Mouse (Mus musculus) MEL (cell line): ENCODE measurements around the gene Ift20. TPM values are rescaled to one million over a fixed set of nuclear protein-coding genes. Genes with fewer than 3 reads are reported as not detected.
A peak's percentile ranks its signal among the peaks of the same experiment; 100 is the strongest.

Source experiments
- DNase-seq: peaks from one replicate; pipeline ENCODE4 v3.0.0; 2011; ENCODE audit warnings: low read depth, low spot score
- H3K27ac ChIP-seq: 2 replicates; pipeline ENCODE4 v1.5.1; 2012; ENCODE audit warnings: low read depth, mild to moderate bottlenecking, control low read depth, low read length, moderate library complexity; ENCODE audit not compliant: control insufficient read depth
- H3K27me3 ChIP-seq, 2 experiments: fragments of 150-350 bp in 1 of 2; sonication (generic) in 1 of 2; 2 replicates each; pipeline ENCODE4 v1.6.1; 2012; ENCODE audit warnings: low read length in 2 of 2, mild to moderate bottlenecking in 2 of 2, improper control_type of control experiment in 1 of 2, moderate library complexity in 1 of 2; ENCODE audit not compliant: insufficient read depth in 2 of 2, control insufficient read depth in 1 of 2
- H3K36me3 ChIP-seq, 2 experiments: 2 replicates each; pipeline ENCODE4 v1.6.1; 2012 to 2014; ENCODE audit warnings: low read length in 2 of 2, improper control_type of control experiment in 1 of 2, inconsistent platforms in 1 of 2, mild to moderate bottlenecking in 1 of 2; ENCODE audit not compliant: insufficient read depth in 2 of 2, control insufficient read depth in 1 of 2
- H3K4me1 ChIP-seq, 2 experiments: fragments of 150-350 bp in 1 of 2; sonication (generic) in 1 of 2; 2 replicates each; pipeline ENCODE4 v1.6.1; 2012; ENCODE audit warnings: low read length in 2 of 2, improper control_type of control experiment in 1 of 2, mild to moderate bottlenecking in 1 of 2; ENCODE audit not compliant: insufficient read depth in 2 of 2, control insufficient read depth in 1 of 2
- H3K4me3 ChIP-seq, 2 experiments: fragments of 150-350 bp in 1 of 2; sonication (generic) in 1 of 2; 2 replicates each; pipeline ENCODE4 v1.5.1; 2012; ENCODE audit warnings: low read depth in 2 of 2, low read length in 2 of 2, mild to moderate bottlenecking in 2 of 2, moderate library complexity in 2 of 2, control low read depth in 1 of 2, improper control_type of control experiment in 1 of 2; ENCODE audit not compliant: control insufficient read depth in 1 of 2, insufficient read depth in 1 of 2
- H3K79me2 ChIP-seq: 2 replicates; pipeline ENCODE4 v1.6.1; 2012; ENCODE audit warnings: mild to moderate bottlenecking, low read length, moderate library complexity; ENCODE audit not compliant: control insufficient read depth, poor library complexity, insufficient read depth
- H3K9ac ChIP-seq: 2 replicates; pipeline ENCODE4 v1.6.1; 2012; ENCODE audit warnings: low read depth, mild to moderate bottlenecking, control low read depth, low read length, moderate library complexity; ENCODE audit not compliant: control insufficient read depth, poor library complexity, severe bottlenecking
- H3K9me3 ChIP-seq: fragments of 150-350 bp; sonication (generic); replicated peaks from 2 replicates; pipeline ENCODE4 v1.6.1; 2012; ENCODE audit warnings: mild to moderate bottlenecking, low read length, improper control_type of control experiment, moderate library complexity; ENCODE audit not compliant: insufficient read depth
- BHLHE40 ChIP-seq: IDR thresholded peaks from 2 replicates; pipeline ENCODE4 v1.6.1; 2012; ENCODE audit warnings: low read depth, mild to moderate bottlenecking, inconsistent platforms, low read length, improper control_type of control experiment, borderline replicate concordance
- CHD1 ChIP-seq: IDR thresholded peaks from 2 replicates; pipeline ENCODE4 v1.6.1; 2012; ENCODE audit warnings: low read depth, mild to moderate bottlenecking, inconsistent platforms, low read length, improper control_type of control experiment
- CHD2 ChIP-seq: IDR thresholded peaks from 2 replicates; pipeline ENCODE4 v1.6.1; 2011; ENCODE audit warnings: low read length, improper control_type of control experiment
- CTCF ChIP-seq, 3 experiments: IDR thresholded peaks in 2 of 3; conservative IDR thresholded peaks in 1 of 3; 2 replicates each; pipeline ENCODE4 v1.5.1; 2011 to 2012; ENCODE audit warnings: low read length in 3 of 3, low read depth in 2 of 3, mild to moderate bottlenecking in 2 of 3, improper control_type of control experiment in 1 of 3, inconsistent platforms in 1 of 3, mixed read lengths in 1 of 3, moderate library complexity in 1 of 3; ENCODE audit not compliant: control insufficient read depth in 1 of 3, insufficient read depth in 1 of 3, poor library complexity in 1 of 3, severe bottlenecking in 1 of 3
- E2F4 ChIP-seq: IDR thresholded peaks from 2 replicates; pipeline ENCODE4 v1.6.1; 2011; ENCODE audit warnings: low read depth, low read length, improper control_type of control experiment, borderline replicate concordance
- ELF1 ChIP-seq: IDR thresholded peaks from 2 replicates; pipeline ENCODE4 v1.6.1; 2014; ENCODE audit warnings: low read depth, mild to moderate bottlenecking, inconsistent platforms, low read length, improper control_type of control experiment, moderate library complexity
- EP300 ChIP-seq, 2 experiments: IDR thresholded peaks; 2 replicates each; pipeline ENCODE4 v1.6.1; 2011; ENCODE audit warnings: improper control_type of control experiment in 2 of 2, low read length in 2 of 2, low read depth in 1 of 2, mild to moderate bottlenecking in 1 of 2
- ETS1 ChIP-seq: IDR thresholded peaks from 2 replicates; pipeline ENCODE4 v1.6.1; 2012; ENCODE audit warnings: low read depth, mild to moderate bottlenecking, inconsistent platforms, low read length, improper control_type of control experiment, moderate library complexity
- GABPA ChIP-seq: IDR thresholded peaks from 2 replicates; pipeline ENCODE4 v1.6.1; 2012; ENCODE audit warnings: low read depth, mild to moderate bottlenecking, inconsistent platforms, low read length, improper control_type of control experiment, moderate library complexity
- GATA1 ChIP-seq: IDR thresholded peaks from 2 replicates; pipeline ENCODE4 v1.6.1; 2011; ENCODE audit warnings: low read depth, low read length, improper control_type of control experiment
- HCFC1 ChIP-seq: IDR thresholded peaks from 2 replicates; pipeline ENCODE4 v1.6.1; 2012; ENCODE audit warnings: low read depth, mild to moderate bottlenecking, inconsistent platforms, low read length, improper control_type of control experiment, moderate library complexity
- JUND ChIP-seq: IDR thresholded peaks from 2 replicates; pipeline ENCODE4 v1.6.1; 2011; ENCODE audit warnings: low read depth, mild to moderate bottlenecking, improper control_type of control experiment, low read length
- KAT2A ChIP-seq: conservative IDR thresholded peaks from 2 replicates; pipeline ENCODE4 v1.6.1; 2012; ENCODE audit warnings: low read depth, low read length, improper control_type of control experiment, inconsistent platforms
- MAFK ChIP-seq: IDR thresholded peaks from 2 replicates; pipeline ENCODE4 v1.6.1; 2011; ENCODE audit warnings: low read depth, mild to moderate bottlenecking, low read length, improper control_type of control experiment, borderline replicate concordance
- MAX ChIP-seq: IDR thresholded peaks from 2 replicates; pipeline ENCODE4 v1.6.1; 2011; ENCODE audit warnings: low read length, improper control_type of control experiment
- MAZ ChIP-seq: IDR thresholded peaks from 2 replicates; pipeline ENCODE4 v1.6.1; 2012; ENCODE audit warnings: low read depth, mild to moderate bottlenecking, inconsistent platforms, low read length, improper control_type of control experiment
- MEF2A ChIP-seq: IDR thresholded peaks from 2 replicates; pipeline ENCODE4 v1.6.1; 2014; ENCODE audit warnings: low read depth, mild to moderate bottlenecking, inconsistent platforms, low read length, improper control_type of control experiment; ENCODE audit not compliant: poor library complexity, insufficient replicate concordance, severe bottlenecking; ENCODE audit errors: extremely low read depth
- MXI1 ChIP-seq: IDR thresholded peaks from 2 replicates; pipeline ENCODE4 v1.6.1; 2011; ENCODE audit warnings: mild to moderate bottlenecking, low read depth, low read length, improper control_type of control experiment
- MYB ChIP-seq: IDR thresholded peaks from 2 replicates; pipeline ENCODE4 v1.6.1; 2011; ENCODE audit warnings: mild to moderate bottlenecking, low read depth, low read length, improper control_type of control experiment
- MYC ChIP-seq: IDR thresholded peaks from 2 replicates; pipeline ENCODE4 v1.6.1; 2011; ENCODE audit warnings: low read depth, mild to moderate bottlenecking, low read length, improper control_type of control experiment, moderate library complexity
- NELFE ChIP-seq: IDR thresholded peaks from 2 replicates; pipeline ENCODE4 v1.6.1; 2011; ENCODE audit warnings: low read depth, low read length, improper control_type of control experiment
- NRF1 ChIP-seq: IDR thresholded peaks from 2 replicates; pipeline ENCODE4 v1.6.1; 2014; ENCODE audit warnings: low read depth, mild to moderate bottlenecking, inconsistent platforms, low read length, improper control_type of control experiment, moderate library complexity; ENCODE audit not compliant: poor library complexity, insufficient read depth, severe bottlenecking
- POLR2A ChIP-seq, 2 experiments: IDR thresholded peaks; 2 replicates each; pipeline ENCODE4 v1.6.1; 2011 to 2012; ENCODE audit warnings: low read length in 2 of 2, mild to moderate bottlenecking in 2 of 2, control low read depth in 1 of 2, improper control_type of control experiment in 1 of 2, low read depth in 1 of 2, moderate library complexity in 1 of 2; ENCODE audit not compliant: control insufficient read depth in 1 of 2, insufficient read depth in 1 of 2, poor library complexity in 1 of 2
- POLR2AphosphoS2 ChIP-seq: IDR thresholded peaks from 2 replicates; pipeline ENCODE4 v1.6.1; 2011; ENCODE audit warnings: low read length, improper control_type of control experiment
- POLR2AphosphoS5 ChIP-seq: IDR thresholded peaks from 2 replicates; pipeline ENCODE4 v1.6.1; 2012; ENCODE audit warnings: low read depth, borderline replicate concordance, mild to moderate bottlenecking, inconsistent platforms, low read length, moderate library complexity, mixed read lengths
- RAD21 ChIP-seq: IDR thresholded peaks from 2 replicates; pipeline ENCODE4 v1.6.1; 2011; ENCODE audit warnings: mild to moderate bottlenecking, low read depth, low read length, improper control_type of control experiment
- RCOR1 ChIP-seq: IDR thresholded peaks from 2 replicates; pipeline ENCODE4 v1.6.1; 2012; ENCODE audit warnings: low read depth, mild to moderate bottlenecking, inconsistent platforms, low read length, improper control_type of control experiment
- SIN3A ChIP-seq: IDR thresholded peaks from 2 replicates; pipeline ENCODE4 v1.6.1; 2012; ENCODE audit warnings: low read length, improper control_type of control experiment, inconsistent platforms
- SMC3 ChIP-seq: IDR thresholded peaks from 2 replicates; pipeline ENCODE4 v1.6.1; 2011; ENCODE audit warnings: low read depth, low read length, improper control_type of control experiment
- TAL1 ChIP-seq: IDR thresholded peaks from 2 replicates; pipeline ENCODE4 v1.6.1; 2012; ENCODE audit warnings: mild to moderate bottlenecking, inconsistent platforms, low read length, moderate library complexity, mixed read lengths
- TBP ChIP-seq: IDR thresholded peaks from 2 replicates; pipeline ENCODE4 v1.8.0; 2011; ENCODE audit warnings: low read depth, low read length, improper control_type of control experiment
- UBTF ChIP-seq: IDR thresholded peaks from 2 replicates; pipeline ENCODE4 v1.6.1; 2012; ENCODE audit warnings: low read depth, mild to moderate bottlenecking, inconsistent platforms, low read length, improper control_type of control experiment, moderate library complexity, borderline replicate concordance; ENCODE audit not compliant: insufficient read depth
- USF1 ChIP-seq: IDR thresholded peaks from 2 replicates; pipeline ENCODE4 v1.6.1; 2014; ENCODE audit warnings: low read depth, mild to moderate bottlenecking, inconsistent platforms, low read length, improper control_type of control experiment, moderate library complexity
- USF2 ChIP-seq, 2 experiments: IDR thresholded peaks; 2 replicates each; pipeline ENCODE4 v1.6.1; 2011 to 2012; ENCODE audit warnings: improper control_type of control experiment in 2 of 2, low read length in 2 of 2, borderline replicate concordance in 1 of 2, inconsistent platforms in 1 of 2, low read depth in 1 of 2, mild to moderate bottlenecking in 1 of 2; ENCODE audit not compliant: insufficient read depth in 1 of 2
- ZC3H11A ChIP-seq: IDR thresholded peaks from 2 replicates; pipeline ENCODE4 v1.6.1; 2012; ENCODE audit warnings: low read depth, mild to moderate bottlenecking, inconsistent platforms, low read length, improper control_type of control experiment
- ZKSCAN1 ChIP-seq: IDR thresholded peaks from 2 replicates; pipeline ENCODE4 v1.6.1; 2012; ENCODE audit warnings: low read depth, mild to moderate bottlenecking, inconsistent platforms, low read length, improper control_type of control experiment, moderate library complexity
- ZMIZ1 ChIP-seq: IDR thresholded peaks from 2 replicates; pipeline ENCODE4 v1.6.1; 2012; ENCODE audit warnings: low read depth, mild to moderate bottlenecking, inconsistent platforms, low read length, improper control_type of control experiment, moderate library complexity
- ZNF384 ChIP-seq: IDR thresholded peaks from 2 replicates; pipeline ENCODE4 v1.6.1; 2012; ENCODE audit warnings: low read depth, mild to moderate bottlenecking, inconsistent platforms, low read length, improper control_type of control experiment
- polyA plus RNA-seq, 2 experiments: library from polyadenylated mRNA; stranded (reverse) in 1 of 2; unstranded in 1 of 2; fragments of >175 nt in 1 of 2; fragments of >200 nt in 1 of 2; gene quantifications; 2 replicates each; pipeline versions ENCODE4 v1.2.1 to v1.2.4; 2012; ENCODE audit warnings: low replicate concordance in 2 of 2, low read depth in 1 of 2; ENCODE audit not compliant: insufficient read length in 2 of 2, insufficient read depth in 1 of 2, missing spikeins in 1 of 2
- total RNA-seq: library from RNA; depleted of rRNA; stranded (reverse); fragments of 300-350 nt; gene quantifications from 2 replicates; pipeline ENCODE4 v1.2.3, GENCODE M21; 2012

Gene Ift20
- total and polyA plus RNA-seq, 3 experiments: 128 to 196 TPM; not detected in 1

GRCm38 (mm10) chr11:78545181-78545580, 9.0 kb downstream of the Ift20 start:
- H3K79me2 ChIP-seq: peaks cover 50% of the 10 kb centered on the region
- DNase-seq: peak; percentile 72
- no peaks in the 10 kb centered on the region for H3K27me3 ChIP-seq
- peaks cover 26 to 28% of the 10 kb centered on the region in 2 experiments for H3K4me1 ChIP-seq
- H3K4me3 ChIP-seq: no peak overlapping the region
- no peaks in the 10 kb centered on the region for H3K9me3 ChIP-seq
- peak overlapping the region; percentile 1; the same call in 1 of the 2 replicates for H3K9ac ChIP-seq
- peaks cover 7 to 41% of the 10 kb centered on the region in 2 experiments for H3K36me3 ChIP-seq
- peak overlapping the region; percentile 32; the same call in 1 of the 2 replicates for H3K27ac ChIP-seq
- TF ChIP-seq NRF1: no peak
- TF ChIP-seq MYB: no peak
- no peak for TF ChIP-seq MAFK
- TF ChIP-seq GATA1: no peak
- no peak for TF ChIP-seq ZKSCAN1
- TF ChIP-seq SIN3A: no peak
- TF ChIP-seq RAD21: no peak
- TF ChIP-seq KAT2A: no peak
- TF ChIP-seq GABPA: no peak
- no peak for TF ChIP-seq MAX
- no peak for TF ChIP-seq UBTF
- no peak for TF ChIP-seq HCFC1
- no peak for TF ChIP-seq ZC3H11A
- no peak for TF ChIP-seq MAZ
- no peak for TF ChIP-seq CTCF (IDR thresholded peaks at IDR 0.05 in 2 of 3, conservative IDR thresholded peaks at IDR 0.05 in 1 of 3; ENCODE audit: control insufficient read depth in 1 of 3, insufficient read depth in 1 of 3, low read depth in 2 of 3, low read length in 3 of 3, poor library complexity in 1 of 3, severe bottlenecking in 1 of 3)
- TF ChIP-seq POLR2AphosphoS5: no peak
- TF ChIP-seq POLR2AphosphoS2: no peak
- no peak for TF ChIP-seq MYC
- TF ChIP-seq USF2 (IDR thresholded peaks at IDR 0.05; ENCODE audit: borderline replicate concordance in 1 of 2, insufficient read depth in 1 of 2, low read depth in 1 of 2, low read length in 2 of 2): no peak
- TF ChIP-seq ZNF384: peak; percentile 67; the same call in 1 of the 2 replicates
- no peak for TF ChIP-seq E2F4
- TF ChIP-seq ETS1: 0 out of 2 replicates have a peak, but pooled peaks have one; percentile 21
- no peak for TF ChIP-seq BHLHE40
- no peak for TF ChIP-seq TAL1
- TF ChIP-seq SMC3: 0 out of 2 replicates have a peak, but pooled peaks have one; percentile 16
- no peak for TF ChIP-seq RCOR1
- no peak for TF ChIP-seq MEF2A
- TF ChIP-seq CHD2: no peak
- 0 out of 2 replicates have a peak, but pooled peaks have one; percentile 22 for TF ChIP-seq ELF1
- no peak for TF ChIP-seq TBP
- no peak for TF ChIP-seq MXI1
- TF ChIP-seq USF1: no peak
- TF ChIP-seq JUND: no peak
- TF ChIP-seq POLR2A (IDR thresholded peaks at IDR 0.05; ENCODE audit: control insufficient read depth in 1 of 2, insufficient read depth in 1 of 2, low read depth in 1 of 2, low read length in 2 of 2, poor library complexity in 1 of 2): no peak
- 0 out of 4 replicates have a peak, but pooled peaks of 1 of the 2 experiments have one; percentile 37 for TF ChIP-seq EP300 (IDR thresholded peaks at IDR 0.05; ENCODE audit: low read depth in 1 of 2, low read length in 2 of 2)
- no peak for TF ChIP-seq CHD1
- TF ChIP-seq NELFE: no peak
- 0 out of 2 replicates have a peak, but pooled peaks have one; percentile 23 for TF ChIP-seq ZMIZ1
